Mouse (Mus musculus) central nervous system, embryonic 11.5 days (tissue): ENCODE results near the gene Mymx. TPM values are rescaled to one million over a fixed set of nuclear protein-coding genes. Genes with fewer than 3 reads are reported as not detected.

Experiments used
- polyA plus RNA-seq: library from polyadenylated mRNA; depleted of rRNA; stranded (reverse); fragments of >200 nt; gene quantifications from 2 replicates; pipeline ENCODE4 v1.2.3, GENCODE M21; 2012; rRNA removed

Mymx gene
- 0.17 and 9.4 TPM in 2 replicates for polyA plus RNA-seq

DNA sequence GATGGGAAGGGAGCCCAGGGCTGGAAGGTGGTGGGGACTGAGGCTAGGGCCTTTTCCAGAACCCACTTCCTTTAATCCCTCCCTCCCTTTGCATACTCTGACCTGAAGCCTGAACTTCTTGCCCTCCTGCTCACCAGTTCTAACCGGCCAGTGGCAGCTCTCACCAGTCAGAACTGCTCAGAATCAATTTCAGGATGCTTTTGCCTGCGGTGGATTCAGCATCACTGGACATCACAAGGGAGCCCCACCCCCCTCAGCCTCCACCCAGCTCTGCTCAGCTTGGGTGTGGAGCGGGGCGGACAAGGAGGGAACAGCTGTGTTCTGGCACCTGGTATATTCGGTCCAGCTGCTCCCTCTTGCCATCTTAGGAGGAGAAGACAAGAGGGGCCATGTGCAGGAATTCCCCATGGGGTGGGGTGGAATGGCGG is at the start of gene Mymx:
TSS of gene Mymx (minus strand) at position 226 of the 428 bp plus-strand sequence.

DNA sequence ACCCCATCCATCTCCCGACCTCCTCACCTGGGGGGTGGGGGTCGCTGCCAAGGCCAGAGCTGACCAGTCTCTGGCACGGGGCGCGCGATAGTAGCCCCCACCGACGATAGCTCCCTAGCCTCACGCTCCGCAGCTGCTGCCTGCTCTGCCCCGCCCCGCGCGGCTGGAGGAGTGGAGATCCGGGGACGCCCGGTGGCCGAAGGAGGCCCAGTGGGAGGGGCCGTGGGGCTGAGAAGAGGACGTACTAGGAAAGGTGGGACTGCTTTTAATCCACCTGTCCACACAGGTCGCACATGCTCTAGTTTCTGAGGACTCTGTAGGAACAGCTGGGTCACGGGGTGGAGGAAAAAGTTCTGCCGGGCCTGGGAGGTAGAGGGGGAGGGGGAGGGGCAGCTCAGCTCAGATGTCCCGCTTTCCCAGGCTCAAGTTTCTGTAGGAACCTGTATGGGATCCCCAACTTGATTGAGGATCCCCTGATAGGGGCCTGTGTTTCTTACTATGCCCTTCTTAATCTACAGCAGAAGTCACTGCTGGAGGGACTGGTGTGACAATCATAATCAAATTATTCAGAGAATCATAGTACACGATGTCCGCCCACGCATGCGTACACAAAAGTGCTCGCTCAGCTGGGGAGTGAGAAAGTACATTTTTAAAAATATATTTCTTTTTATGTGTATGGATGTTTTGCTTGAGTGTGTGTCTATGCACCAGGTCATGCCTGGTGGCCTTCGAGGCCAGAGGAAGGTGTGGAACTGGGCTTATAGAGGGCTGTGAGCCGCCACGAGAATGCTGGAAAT is 2.3 kb downstream of the Mymx start, which contains the start of gene Slc29a1:
TSS of gene Slc29a1 (minus strand) at position 161 of the 797 bp plus-strand sequence.

DNA sequence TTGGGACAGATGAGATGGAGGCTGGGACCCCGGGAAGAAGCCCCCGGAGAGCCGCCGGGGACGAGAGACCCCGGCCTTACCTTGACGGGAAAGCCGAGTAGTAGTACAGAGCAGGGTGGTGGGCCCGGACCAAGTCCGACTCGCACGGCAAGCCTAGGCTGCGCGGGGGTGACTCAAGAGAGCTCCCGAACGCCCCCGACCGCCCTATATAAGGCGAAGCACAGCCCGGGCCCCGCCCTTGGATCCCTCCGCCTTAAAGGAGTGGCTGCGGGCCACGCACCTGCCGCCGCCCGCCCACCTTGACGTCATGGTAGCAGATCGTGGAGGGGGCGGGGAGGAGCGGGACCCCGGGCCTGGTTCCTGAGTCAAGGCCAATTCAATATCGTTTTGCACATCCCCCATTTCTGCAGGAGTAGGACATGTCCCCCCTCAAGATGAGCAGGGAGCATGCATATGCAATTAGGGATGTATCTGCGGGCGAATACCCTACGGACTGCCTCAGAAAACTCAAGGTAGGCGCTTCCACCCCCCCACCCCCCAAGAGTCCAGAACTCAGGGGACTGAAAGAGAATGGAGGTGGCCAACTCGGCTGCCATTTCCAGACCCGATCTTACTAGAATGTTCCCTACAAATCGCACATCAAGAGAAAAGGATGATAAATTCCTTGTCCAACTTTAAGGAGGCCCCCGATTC is 28.7 kb downstream of the Mymx start, which contains the start of gene Hsp90ab1:
TSS of gene Hsp90ab1 (minus strand) at position 185 of the 693 bp plus-strand sequence.

GRCm38 (mm10) chr17:45563655-45564530 is 38.0 kb downstream of the Mymx start, which contains the start of gene Slc35b2:
Slc35b2 (plus strand) TSS chr17:45563874.

GRCm38 (mm10) chr17:45555452-45556106 is 46.3 kb downstream of the Mymx start, which contains the start of gene Nfkbie:
Nfkbie (plus strand) TSS chr17:45555703.

Other genes starting within 250 kb of the Mymx start
- gene Cdc5l, start 168.4 kb downstream of the Mymx start, polyA plus RNA-seq: 51.3 and 57.5 TPM in 2 replicates
- gene Spats1, start 126.7 kb downstream of the Mymx start, polyA plus RNA-seq: 0.18 and 0.45 TPM in 2 replicates
- 21.9 and 24.1 TPM in 2 replicates for gene Aars2, start 95.3 kb downstream of the Mymx start, polyA plus RNA-seq
- 0.04 and 0.10 TPM in 2 replicates for gene Tcte1, start 78.7 kb downstream of the Mymx start, polyA plus RNA-seq
- gene Tmem151b, start 52.4 kb downstream of the Mymx start, polyA plus RNA-seq: 12.7 and 14.0 TPM in 2 replicates
- 3.4 and 4.1 TPM in 2 replicates for gene Nfkbie, start 46.4 kb downstream of the Mymx start, polyA plus RNA-seq
- 59.0 and 67.3 TPM in 2 replicates for gene Slc35b2, start 38.2 kb downstream of the Mymx start, polyA plus RNA-seq
- gene Hsp90ab1, start 28.8 kb downstream of the Mymx start, polyA plus RNA-seq: 1,227 and 1,796 TPM in 2 replicates
- 49.8 and 51.7 TPM in 2 replicates for gene Slc29a1, start 2.5 kb downstream of the Mymx start, polyA plus RNA-seq
- gene Capn11, start 57.2 kb upstream of the Mymx start, polyA plus RNA-seq: 0.16 and 1.6 TPM in 2 replicates
- gene Mrpl14, start 84.2 kb upstream of the Mymx start, polyA plus RNA-seq: 53.4 and 76.5 TPM in 2 replicates
- gene Tmem63b, start 84.8 kb upstream of the Mymx start, polyA plus RNA-seq: 93.6 and 123 TPM in 2 replicates
- 0.12 and 0.15 TPM in 2 replicates for gene 1600014C23Rik, start 131.7 kb upstream of the Mymx start, polyA plus RNA-seq